Mouse (Mus musculus) hematopoietic stem cell, adult 5-6 weeks (primary cell): ENCODE data around the gene Il4i1. TPM values are rescaled to one million over a fixed set of nuclear protein-coding genes. Genes with fewer than 3 reads are reported as not detected.
"Not testable (repeated sequence)": the region's sequence is repeated elsewhere in the genome, so short reads cannot be mapped to it uniquely, and the experiment has no call there.

Source experiments
- ATAC-seq, 2 experiments: fragments of 125-278 bp in 1 of 2; replicated peaks in 1 of 2; 2 replicates each; pipeline ENCODE4 v1.8.0; 2016 to 2017; ENCODE audit warnings: inconsistent platforms in 2 of 2, mild to moderate bottlenecking in 2 of 2, moderate number of reproducible peaks in 2 of 2, low read depth in 1 of 2, moderate TSS enrichment in 1 of 2; ENCODE audit not compliant: low FRiP score in 2 of 2, poor library complexity in 2 of 2, severe bottlenecking in 2 of 2, insufficient read depth in 1 of 2, low TSS enrichment in 1 of 2
- total RNA-seq: library from RNA; stranded (forward); fragments of 172-1452, 232-1000 nt; gene quantifications from 2 replicates; pipeline ENCODE4 v1.2.3, GENCODE M21; 2017

Il4i1 gene
- total RNA-seq, 1 experiment from 2014 or later = 1.3 TPM

- ATAC-seq = no peak
Observed at GRCm38 (mm10) chr7:44867802-44868201, 51.6 kb downstream of the Il4i1 start.

DNA sequence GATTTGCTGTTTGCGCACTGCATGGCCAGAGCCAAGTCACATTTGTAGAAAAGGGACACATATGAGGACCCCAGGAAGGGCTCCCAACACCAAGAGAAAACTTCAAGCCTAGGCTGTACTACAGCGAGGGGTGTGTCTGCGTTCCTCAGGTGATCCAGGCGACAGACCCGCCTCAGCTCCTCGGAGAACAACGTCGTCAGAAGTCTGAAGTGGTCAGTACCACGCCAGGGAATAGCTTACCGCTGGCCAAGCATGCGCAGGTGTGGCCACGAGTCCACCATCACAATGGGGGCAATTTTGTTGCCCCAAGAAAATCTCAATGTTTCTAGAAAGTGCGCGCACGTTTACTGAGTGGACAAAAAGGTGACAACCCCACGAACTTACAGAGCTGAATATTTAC, 52.3 kb downstream of the Il4i1 start:
- ATAC-seq = no peak

DNA sequence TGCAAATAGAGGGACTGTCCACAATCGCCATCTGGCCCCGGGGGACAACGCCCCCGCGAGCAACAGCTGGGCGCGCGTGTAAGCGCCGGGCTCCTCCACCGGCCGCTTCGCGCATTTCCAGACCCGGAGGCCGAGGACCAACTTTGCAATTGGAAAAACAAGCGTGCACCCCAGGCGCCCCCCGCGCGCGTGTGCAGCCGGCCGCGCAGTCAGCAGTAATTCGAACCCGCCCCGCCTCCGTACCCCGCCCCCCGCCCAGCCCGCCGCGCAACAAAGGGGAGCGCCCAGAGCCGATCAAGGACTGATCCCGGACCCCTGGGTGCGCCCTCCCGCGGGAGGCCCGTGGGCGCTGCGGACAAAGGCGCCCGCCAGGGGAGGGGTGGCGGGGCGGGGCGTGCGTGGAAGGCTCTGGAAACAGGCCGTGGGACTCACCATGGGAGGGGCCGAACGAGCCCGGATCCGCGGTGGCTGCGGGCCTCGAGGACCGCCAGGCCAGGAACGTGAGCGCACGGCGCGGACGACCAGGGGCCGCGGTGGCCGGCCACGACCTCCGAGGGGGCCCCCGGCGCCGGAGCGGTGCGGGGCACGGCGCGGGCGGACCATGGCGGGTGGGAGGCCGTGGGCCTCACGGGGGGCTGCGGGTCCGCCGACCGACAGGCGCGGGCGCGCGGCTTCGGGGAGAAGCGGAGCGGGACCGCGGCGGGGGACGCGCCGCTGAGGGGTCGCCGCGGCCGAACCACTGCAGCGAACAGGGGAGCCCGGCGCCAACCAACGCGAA, 52.9 kb downstream of the Il4i1 start:
- no peak for ATAC-seq

- ATAC-seq = peak; percentile 85 to 91
Observed at GRCm38 (mm10) chr7:44869697-44870528, 53.7 kb downstream of the Il4i1 start, which contains the start of gene Ptov1. Ptov1 (minus strand) TSS chr7:44869788.

DNA sequence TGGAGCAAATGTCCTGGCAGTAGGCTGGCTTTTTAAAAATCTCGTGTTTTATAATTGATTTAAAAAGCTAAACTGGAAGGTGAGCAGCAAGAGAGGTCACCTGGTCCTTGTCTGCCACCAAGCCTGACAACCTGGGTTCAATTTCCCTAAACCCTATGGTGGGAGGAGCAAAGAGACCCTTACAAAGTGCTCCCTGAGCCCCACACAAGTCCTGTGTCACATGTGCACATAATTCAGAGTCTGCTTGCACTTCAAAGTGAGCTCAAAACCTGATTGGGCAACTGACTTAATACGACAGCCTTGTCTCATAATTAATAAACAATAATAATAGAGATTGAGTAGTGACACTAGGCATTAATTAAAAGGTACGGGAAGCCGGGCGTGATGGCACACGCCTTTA, 54.4 kb downstream of the Il4i1 start:
- ATAC-seq = no peak

- no peak for ATAC-seq
Observed at GRCm38 (mm10) chr7:44871181-44871580, 55.0 kb downstream of the Il4i1 start.

DNA sequence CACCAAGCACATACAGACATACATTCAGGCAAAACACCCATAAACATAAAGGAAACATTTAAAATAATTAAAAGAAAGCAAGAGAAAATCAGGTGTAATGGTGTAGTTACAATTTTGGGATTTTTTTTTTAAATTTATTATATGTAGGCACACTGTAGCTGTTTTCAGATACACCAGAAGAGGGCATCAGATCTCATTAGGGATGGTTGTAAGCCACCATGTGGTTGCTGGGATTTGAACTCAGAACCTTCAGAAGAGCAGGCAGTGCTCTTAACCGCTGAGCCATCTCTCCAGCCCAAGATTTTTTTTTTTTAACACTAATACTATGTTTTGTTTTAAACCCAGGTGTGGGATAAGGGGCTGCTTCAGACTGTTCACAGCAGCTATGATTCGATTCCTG, 55.6 kb downstream of the Il4i1 start:
- ATAC-seq = not testable (repeated sequence)

DNA sequence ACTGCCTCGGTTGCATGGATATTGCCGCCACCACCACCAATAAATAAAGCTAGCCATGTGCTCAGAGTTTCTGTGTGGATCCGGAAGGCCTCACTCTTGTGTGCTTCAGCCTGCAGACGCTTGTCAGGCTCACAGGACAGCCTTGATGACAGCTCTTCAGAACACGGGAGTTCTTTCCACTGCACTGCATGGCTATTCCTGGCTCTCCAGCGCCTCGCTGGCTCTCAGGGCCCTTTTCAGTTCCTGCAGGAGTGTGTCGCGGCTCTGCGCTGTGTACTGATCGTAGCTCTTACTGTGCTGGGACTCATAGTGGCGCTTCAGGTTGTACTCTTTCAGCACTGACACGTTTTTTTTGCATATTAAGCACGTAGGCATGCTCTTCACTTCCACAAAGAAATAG, 61.6 kb downstream of the Il4i1 start:
- ATAC-seq = no peak

DNA sequence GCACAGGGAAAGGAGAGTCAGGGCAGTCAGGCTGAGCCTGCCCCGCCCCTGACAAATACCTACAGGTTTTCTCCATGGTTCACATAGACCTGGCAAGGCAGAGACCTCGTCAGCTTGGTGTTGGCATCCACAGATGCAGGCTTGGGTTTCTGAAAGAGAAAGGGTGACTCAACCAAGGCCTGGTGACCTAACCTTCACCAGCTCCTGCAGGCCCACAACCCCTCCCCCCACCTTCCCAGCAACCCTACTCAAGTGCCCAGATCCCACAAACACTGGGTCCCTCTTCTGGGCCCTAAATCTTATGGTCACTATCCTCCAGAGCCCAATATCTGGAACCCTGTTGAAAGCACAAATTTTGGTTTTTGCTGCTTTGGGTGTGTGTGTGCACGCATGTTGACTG, 66.8 kb downstream of the Il4i1 start:
- no peak for ATAC-seq

DNA sequence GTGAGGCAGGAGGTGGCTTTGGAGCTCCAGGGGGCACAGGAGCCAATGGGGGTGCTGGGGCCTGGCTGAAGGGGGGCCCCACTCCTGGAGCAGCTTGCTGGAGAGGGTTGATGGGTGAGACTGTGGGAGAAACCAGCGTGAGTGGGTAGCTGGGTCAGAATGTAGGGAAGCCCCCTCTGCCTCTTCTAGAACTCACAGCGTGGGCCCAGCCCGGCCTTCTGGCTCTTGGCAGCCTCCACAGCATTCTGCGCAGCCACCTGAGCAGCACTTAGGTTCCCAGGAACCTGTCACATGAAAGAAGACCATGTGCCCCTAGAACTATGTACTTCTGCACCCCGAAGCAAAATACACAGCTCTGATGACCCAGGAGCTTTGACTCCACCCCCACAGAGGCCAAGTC, 68.5 kb downstream of the Il4i1 start:
- no peak for ATAC-seq

- ATAC-seq = peak in 1 of 2 experiments; percentile 30; a peak in 1 of 4 replicates
Observed at GRCm38 (mm10) chr7:44886964-44887363, 70.8 kb downstream of the Il4i1 start.

DNA sequence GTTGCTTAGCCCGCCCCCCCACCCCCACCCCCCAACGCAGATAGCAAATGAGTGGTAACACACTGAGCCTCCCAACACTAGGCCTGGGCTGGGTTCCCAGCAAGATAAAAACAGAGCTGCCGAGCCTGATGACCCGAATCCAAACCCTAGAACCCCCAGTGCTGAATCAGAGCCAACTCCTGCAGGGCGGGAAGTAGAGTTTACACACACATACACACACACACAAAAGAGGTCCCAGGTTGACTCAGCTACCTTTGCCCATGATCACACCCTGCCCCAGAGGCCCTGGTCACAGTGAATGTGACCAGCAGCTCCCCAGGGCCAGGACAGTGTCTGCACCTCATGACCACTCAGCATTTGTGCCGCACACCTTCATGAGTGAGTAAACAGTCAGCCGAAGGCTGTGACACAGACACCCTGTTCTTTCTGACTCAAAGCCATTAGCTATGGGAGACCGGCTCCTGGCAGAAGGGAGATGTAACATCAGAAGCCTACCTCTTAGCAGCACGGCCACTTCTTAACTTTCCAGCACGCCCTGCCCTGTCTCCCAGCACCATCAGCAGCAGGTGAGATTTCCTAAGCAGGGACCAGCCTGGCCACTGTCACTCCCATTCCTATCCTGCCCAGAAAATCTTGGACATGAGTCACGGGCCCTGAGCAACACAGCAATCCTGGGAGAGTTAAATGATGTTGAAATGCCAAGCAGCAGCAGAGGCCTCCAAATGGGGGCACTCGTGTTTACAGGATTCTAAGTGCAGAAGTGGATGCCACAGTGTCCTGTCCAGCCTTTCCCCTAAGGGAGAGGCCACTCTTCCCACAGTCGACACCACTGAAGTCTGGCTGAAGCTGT, 72.3 kb downstream of the Il4i1 start:
- ATAC-seq = no peak

DNA sequence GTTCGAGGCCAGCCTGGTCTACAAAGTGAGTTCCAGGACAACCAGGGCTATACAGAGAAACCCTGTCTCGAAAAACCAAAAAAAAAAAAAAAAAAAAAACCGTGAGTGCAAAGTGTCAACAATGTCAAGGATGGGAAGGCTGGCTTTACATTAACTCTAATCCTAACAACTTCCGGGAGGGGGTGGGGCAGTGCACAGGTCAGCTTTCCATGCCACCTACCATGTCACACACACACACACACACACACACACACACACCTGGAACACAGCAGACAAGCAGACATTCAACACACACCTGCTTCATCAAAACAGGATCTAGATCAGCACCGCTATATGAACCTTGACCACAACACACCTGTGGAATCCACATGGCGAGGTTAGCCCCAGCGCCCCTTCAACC, 74.0 kb downstream of the Il4i1 start:
- ATAC-seq = no peak

Other genes with a start within 250 kb of the Il4i1 start
- 55.1 and 74.2 TPM in 2 replicates for gene Napsa, start 244.0 kb upstream of the Il4i1 start, total RNA-seq
- gene Kcnc3, start 225.7 kb upstream of the Il4i1 start, total RNA-seq = 0.50 TPM in 1 of 2 replicates, not detected in the other
- 0.10 and 0.38 TPM in 2 replicates for gene Myh14, start 145.5 kb upstream of the Il4i1 start, total RNA-seq
- gene Izumo2, start 107.6 kb upstream of the Il4i1 start, total RNA-seq = not detected in 2 replicates
- 67.1 and 70.6 TPM in 2 replicates for gene Vrk3, start 68.0 kb upstream of the Il4i1 start, total RNA-seq
- 3.5 and 3.9 TPM in 2 replicates for gene Zfp473, start 65.3 kb upstream of the Il4i1 start, total RNA-seq
- gene Nup62, start 299 bp upstream of the Il4i1 start, total RNA-seq = 96.9 and 114 TPM in 2 replicates
- gene Atf5, start 271 bp downstream of the Il4i1 start, total RNA-seq = 3.1 and 3.3 TPM in 2 replicates
- gene Akt1s1, start 32.6 kb downstream of the Il4i1 start, total RNA-seq = 32.6 and 38.0 TPM in 2 replicates
- 21.6 and 29.3 TPM in 2 replicates for gene Tbc1d17, start 32.7 kb downstream of the Il4i1 start, total RNA-seq
- 27.8 and 30.0 TPM in 2 replicates for gene Pnkp, start 40.8 kb downstream of the Il4i1 start, total RNA-seq
- gene Ptov1, start 53.4 kb downstream of the Il4i1 start, total RNA-seq = 41.8 and 54.1 TPM in 2 replicates
- 6.7 and 11.8 TPM in 2 replicates for gene Med25, start 76.3 kb downstream of the Il4i1 start, total RNA-seq
- 33.3 and 39.8 TPM in 2 replicates for gene Fuz, start 79.7 kb downstream of the Il4i1 start, total RNA-seq
- gene Ap2a1, start 113.1 kb downstream of the Il4i1 start, total RNA-seq = 12.4 and 25.5 TPM in 2 replicates
- not detected in 2 replicates for gene Tsks, start 126.8 kb downstream of the Il4i1 start, total RNA-seq
- 0.20 TPM in 1 of 2 replicates, not detected in the other for gene Cpt1c, start 158.5 kb downstream of the Il4i1 start, total RNA-seq
- 156 and 185 TPM in 2 replicates for gene Prmt1, start 170.2 kb downstream of the Il4i1 start, total RNA-seq
- 75.7 and 137 TPM in 2 replicates for gene Irf3, start 181.3 kb downstream of the Il4i1 start, total RNA-seq
- 19.8 and 35.1 TPM in 2 replicates for gene Bcl2l12, start 182.3 kb downstream of the Il4i1 start, total RNA-seq
- gene Scaf1, start 200.0 kb downstream of the Il4i1 start, total RNA-seq = 11.3 and 13.8 TPM in 2 replicates
- 1.9 and 9.0 TPM in 2 replicates for gene Rras, start 201.6 kb downstream of the Il4i1 start, total RNA-seq
- gene Prr12, start 236.5 kb downstream of the Il4i1 start, total RNA-seq = 3.9 and 4.6 TPM in 2 replicates
- gene Nosip, start 246.0 kb downstream of the Il4i1 start, total RNA-seq = 56.2 and 72.8 TPM in 2 replicates
- gene Prrg2, start 246.3 kb downstream of the Il4i1 start, total RNA-seq = 6.6 and 6.7 TPM in 2 replicates